Mouse (Mus musculus) midbrain, embryonic 11.5 days (tissue): ENCODE results near the gene Gsap. TPM values are rescaled to one million over a fixed set of nuclear protein-coding genes. Genes with fewer than 3 reads are reported as not detected.

Experiments
- ATAC-seq: fragments of 200-750 bp; cut with Nextera tagmentation; 2 replicates; pipeline ENCODE4 v1.8.0; 2017; ENCODE audit warnings: moderate TSS enrichment, moderate library complexity; ENCODE audit not compliant: low FRiP score
- DNase-seq: peaks from one replicate; pipeline ENCODE4 v3.0.0; 2015; ENCODE audit warnings: low spot score; ENCODE audit errors: missing footprints
- H3K27ac ChIP-seq: fragments of 300-500 bp; sonication (generic); 2 replicates; pipeline ENCODE4 v1.5.1; 2014; ENCODE audit warnings: low read depth, low read length
- H3K27me3 ChIP-seq: fragments of 300-500 bp; sonication (generic); 2 replicates; pipeline ENCODE4 v1.6.1; 2014; ENCODE audit warnings: mild to moderate bottlenecking, low read length, moderate library complexity, mixed read lengths; ENCODE audit not compliant: control insufficient read depth, insufficient read depth
- H3K36me3 ChIP-seq: fragments of 300-500 bp; sonication (generic); 2 replicates; pipeline ENCODE4 v1.6.1; 2014; ENCODE audit warnings: mild to moderate bottlenecking, low read length, moderate library complexity, mixed read lengths; ENCODE audit not compliant: control insufficient read depth, insufficient read depth
- H3K4me1 ChIP-seq: fragments of 300-500 bp; sonication (generic); 2 replicates; pipeline ENCODE4 v1.6.1; 2014; ENCODE audit warnings: low read length; ENCODE audit not compliant: control insufficient read depth, insufficient read depth
- H3K4me2 ChIP-seq: fragments of 300-500 bp; sonication (generic); 2 replicates; pipeline ENCODE4 v1.6.1; 2014; ENCODE audit warnings: mild to moderate bottlenecking, moderate library complexity
- H3K4me3 ChIP-seq: fragments of 300-500 bp; sonication (generic); 2 replicates; pipeline ENCODE4 v1.5.1; 2014; ENCODE audit warnings: low read depth, low read length
- H3K9ac ChIP-seq: fragments of 300-500 bp; sonication (generic); 2 replicates; pipeline ENCODE4 v1.6.1; 2014; ENCODE audit warnings: low read length
- H3K9me3 ChIP-seq: fragments of 300-500 bp; sonication (generic); 2 replicates; pipeline ENCODE4 v1.6.1; 2016; ENCODE audit warnings: low read length; ENCODE audit not compliant: control insufficient read depth
- WGBS: fragments of 180-500 bp; shearing (Covaris S2); extraction: QIAGEN DNeasy Blood & Tissue Kit; methylation state at CpG from one replicate; pipeline ENCODE4 v1.1.7; 2014; 5-methylcytosine and 5-hydroxymethylcytosine counted together
- polyA plus RNA-seq: library from polyadenylated mRNA; unstranded; fragments of >200 nt; fragmentation: Nextera tagmentation; extraction: Ambion mirVana; gene quantifications from 2 replicates; pipeline ENCODE4 v1.2.1, GENCODE M21; 2014

The Gsap gene
- polyA plus RNA-seq, 1 experiment from 2014 or later, result 2.4 TPM

GRCm38 (mm10) chr5:21261202-21261844 is 75.3 kb downstream of the Gsap start:
- Histone ChIP-seq H3K4me3 (no peak overlapping the region), H3K36me3 (no peaks in the 10 kb centered on the region), H3K27ac (no peak overlapping the region), H3K9me3 (no peaks in the 10 kb centered on the region), H3K4me1 (peaks cover 14% of the 10 kb centered on the region), H3K27me3 (no peaks in the 10 kb centered on the region), H3K4me2 (no peak overlapping the region), H3K9ac (no peak overlapping the region)
- no peak for ATAC-seq
- DNase-seq, result peak; percentile 81
- 53% methylated on average over 6 of the region's 6 CpGs for WGBS

GRCm38 (mm10) chr5:21263202-21264055 is 77.4 kb downstream of the Gsap start:
- DNase-seq, result peak; percentile 94
- Histone ChIP-seq H3K4me1 (peaks cover 14% of the 10 kb centered on the region), H3K4me3 (no peak overlapping the region), H3K9me3 (no peaks in the 10 kb centered on the region), H3K4me2 (no peak overlapping the region), H3K9ac (peak overlapping the region; percentile 43), H3K27ac (peak overlapping the region; percentile 92), H3K27me3 (no peaks in the 10 kb centered on the region), H3K36me3 (no peaks in the 10 kb centered on the region)
- 36% methylated on average over 18 of the region's 18 CpGs for WGBS
- peak; percentile 89 for ATAC-seq

- WGBS, result 92% methylated on average over 8 of the region's 8 CpGs
- Histone ChIP-seq H3K36me3 (no peaks in the 10 kb centered on the region), H3K4me1 (peaks cover 14% of the 10 kb centered on the region), H3K27ac (peak overlapping the region; percentile 92), H3K9ac (no peak overlapping the region), H3K27me3 (no peaks in the 10 kb centered on the region), H3K9me3 (no peaks in the 10 kb centered on the region), H3K4me3 (no peak overlapping the region), H3K4me2 (no peak overlapping the region)
- peak; percentile 56 for ATAC-seq
- peak; percentile 84 for DNase-seq
These were observed 78.4 kb downstream of the Gsap start for GRCm38 (mm10) chr5:21264352-21265021.

- peak; percentile 99 for DNase-seq
- peaks cover 14% of the 10 kb centered on the region for H3K4me1 ChIP-seq
- no peaks in the 10 kb centered on the region for H3K27me3 ChIP-seq
- no peak overlapping the region for H3K9ac ChIP-seq
- no peak overlapping the region for H3K4me2 ChIP-seq
- H3K9me3 ChIP-seq, result no peaks in the 10 kb centered on the region
- no peak overlapping the region for H3K4me3 ChIP-seq
- no peaks in the 10 kb centered on the region for H3K36me3 ChIP-seq
- 34% methylated on average over 4 of the region's 4 CpGs for WGBS
- H3K27ac ChIP-seq, result no peak overlapping the region
- ATAC-seq, result peak; percentile 22; the same call in 1 of the 2 replicates
These were observed 79.0 kb downstream of the Gsap start for GRCm38 (mm10) chr5:21265049-21265448.

GRCm38 (mm10) chr5:21267090-21267489 is 81.0 kb downstream of the Gsap start:
- 79% methylated on average over 2 of the region's 2 CpGs for WGBS
- Histone ChIP-seq H3K27me3 (no peaks in the 10 kb centered on the region), H3K4me1 (peaks cover 11% of the 10 kb centered on the region), H3K36me3 (no peaks in the 10 kb centered on the region), H3K9me3 (no peaks in the 10 kb centered on the region), H3K9ac (no peak overlapping the region), H3K4me2 (no peak overlapping the region), H3K4me3 (no peak overlapping the region), H3K27ac (no peak overlapping the region)
- no peak for DNase-seq
- ATAC-seq, result no peak

GRCm38 (mm10) chr5:21269446-21269845 is 83.4 kb downstream of the Gsap start:
- Histone ChIP-seq H3K27me3 (no peaks in the 10 kb centered on the region), H3K4me2 (no peak overlapping the region), H3K4me3 (no peak overlapping the region), H3K9ac (no peak overlapping the region), H3K4me1 (peaks cover under 1% of the 10 kb centered on the region; the same call in 1 of the 2 replicates), H3K36me3 (no peaks in the 10 kb centered on the region), H3K27ac (no peak overlapping the region), H3K9me3 (no peaks in the 10 kb centered on the region)
- 83% methylated on average over 5 of the region's 5 CpGs for WGBS
- DNase-seq (no peak), ATAC-seq (no peak)

- H3K27me3 ChIP-seq, result no peaks in the 10 kb centered on the region
- DNase-seq (no peak), ATAC-seq (no peak)
- 89% methylated on average over 4 of the region's 4 CpGs for WGBS
- H3K4me1 ChIP-seq, result no peaks in the 10 kb centered on the region; the same call in 1 of the 2 replicates
- H3K9ac ChIP-seq, result no peak overlapping the region
- H3K27ac ChIP-seq, result no peak overlapping the region
- no peaks in the 10 kb centered on the region for H3K9me3 ChIP-seq
- H3K4me2 ChIP-seq, result no peak overlapping the region
- H3K4me3 ChIP-seq, result no peak overlapping the region
- H3K36me3 ChIP-seq, result no peaks in the 10 kb centered on the region
These were observed 84.7 kb downstream of the Gsap start for GRCm38 (mm10) chr5:21270756-21271155.

- Histone ChIP-seq H3K4me3 (no peak overlapping the region), H3K27me3 (no peaks in the 10 kb centered on the region), H3K4me1 (no peaks in the 10 kb centered on the region; the same call in 1 of the 2 replicates), H3K4me2 (no peak overlapping the region), H3K9me3 (no peaks in the 10 kb centered on the region), H3K9ac (no peak overlapping the region), H3K27ac (no peak overlapping the region), H3K36me3 (no peaks in the 10 kb centered on the region)
- ATAC-seq, result peak; percentile 85
- DNase-seq, result peak; percentile 88
- WGBS, result 40% methylated on average over 9 of the region's 9 CpGs
These were observed 85.6 kb downstream of the Gsap start for GRCm38 (mm10) chr5:21271386-21272354.
